Mouse (Mus musculus): ENCODE measurements around the gene BC016579. TPM values are rescaled to one million over a fixed set of nuclear protein-coding genes. Genes with fewer than 3 reads are reported as not detected.

BC016579 gene
- total RNA-seq (2021), result not detected
- long read RNA-seq, experiment 1, result 0 reads
- long read RNA-seq, experiment 2, result 0 reads

DNA sequence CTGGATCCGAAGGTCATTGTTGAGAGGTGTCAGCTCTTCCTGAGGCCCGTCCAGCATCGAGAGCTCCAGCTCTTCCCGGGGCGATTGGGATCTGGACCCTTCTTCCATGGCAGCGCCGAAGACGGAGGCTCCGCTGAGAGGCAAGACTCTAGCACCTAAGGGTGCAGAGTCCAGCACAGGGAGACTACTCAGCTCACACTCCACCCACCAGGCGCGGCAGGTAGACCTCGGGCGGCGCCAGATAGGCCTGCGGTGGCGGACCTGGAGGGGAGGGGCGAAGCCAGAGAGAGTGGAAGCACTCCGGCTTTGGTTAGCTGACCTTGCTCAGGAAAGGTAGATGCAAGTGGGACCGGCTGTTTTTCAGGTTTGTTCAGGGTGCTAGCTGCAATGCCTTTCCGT, at the start of gene BC016579:
Gene BC016579 (minus strand): TSS at position 135 of the 399 bp plus-strand sequence.
- no peak for DNase-seq (ENCODE audit: low spot score)

GRCm38 (mm10) chr16:45699301-45699700, 45.4 kb upstream of the BC016579 start:
- no peak for DNase-seq (ENCODE audit: low spot score)

DNA sequence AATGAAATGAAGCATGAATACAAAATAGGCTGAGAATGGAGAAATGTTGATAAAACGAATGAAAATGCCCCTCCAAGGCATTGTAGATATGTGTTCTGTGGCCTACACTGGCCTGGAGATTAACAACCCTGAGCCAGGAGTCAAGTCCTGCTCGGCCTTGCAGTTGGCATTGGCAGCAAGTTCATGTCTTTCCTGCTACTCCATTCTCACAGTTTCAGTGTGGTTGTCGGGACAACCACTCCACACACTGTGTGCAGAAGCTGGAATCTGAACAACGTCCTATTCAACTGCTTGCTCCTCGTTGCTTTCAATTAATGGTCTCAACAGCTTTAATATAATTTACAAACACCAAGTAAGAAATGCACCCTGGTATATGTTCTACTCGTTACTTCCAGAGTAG, 44.1 kb upstream of the BC016579 start:
- DNase-seq (ENCODE audit: low spot score), result no peak

DNA sequence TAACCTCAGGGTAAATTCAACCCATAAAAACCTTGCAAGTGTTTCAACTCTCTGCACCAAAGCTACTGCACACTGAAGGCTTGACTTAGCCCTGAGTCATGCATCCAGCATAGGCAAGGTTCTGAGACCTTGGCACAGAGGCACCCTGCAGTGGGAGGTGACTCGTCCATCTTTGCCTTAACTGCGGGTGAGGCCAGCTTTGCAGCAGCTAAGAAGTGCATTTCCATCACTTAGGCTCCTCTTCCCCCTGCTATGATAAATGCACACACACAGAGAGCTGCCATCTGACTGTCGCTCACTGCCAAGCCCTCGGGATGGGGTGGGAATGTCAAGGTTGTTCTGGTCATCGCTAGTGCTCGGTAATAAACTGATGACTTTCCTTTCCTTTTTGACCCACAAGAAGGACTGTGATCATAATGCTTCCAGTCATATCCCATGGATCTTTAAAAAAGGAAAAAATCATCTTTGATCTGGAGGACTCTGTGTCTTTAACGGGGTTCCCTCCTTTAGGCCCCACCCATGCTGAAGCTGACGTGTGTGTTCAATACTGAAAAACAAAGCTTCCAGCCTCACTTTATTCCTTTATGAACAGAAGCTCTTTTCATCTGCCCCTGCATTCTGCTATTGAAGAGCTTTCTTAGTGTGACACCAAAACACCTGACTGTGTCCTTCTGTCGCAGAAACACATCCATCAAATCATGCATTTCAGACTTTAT, 41.7 kb upstream of the BC016579 start:
- DNase-seq (ENCODE audit: low spot score), result no peak

DNA sequence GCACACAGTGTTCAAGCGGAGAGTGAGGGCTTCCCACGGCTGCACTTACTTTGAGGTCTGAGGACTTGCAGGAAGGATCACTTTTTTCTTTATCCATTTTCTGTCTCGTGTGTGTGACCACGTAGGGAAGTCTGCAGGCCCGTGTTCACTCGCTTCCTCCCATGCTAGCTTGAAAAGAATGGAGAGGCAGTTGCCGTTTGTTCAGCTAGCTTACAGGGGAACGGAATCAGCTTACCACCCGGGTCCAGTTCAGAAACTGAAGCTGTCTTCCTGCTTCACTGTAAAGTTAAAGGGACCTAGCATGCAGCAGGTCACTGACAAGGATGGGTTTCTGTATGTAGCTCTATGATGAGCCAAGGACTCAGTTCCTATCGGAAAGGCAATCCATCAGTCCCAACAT, 39.7 kb upstream of the BC016579 start, which contains the start of gene Tmprss7:
Gene Tmprss7 (minus strand): TSS at position 101 of the 400 bp plus-strand sequence.
- DNase-seq (ENCODE audit: low spot score), result no peak

- no peak for DNase-seq (ENCODE audit: low spot score)
These were observed 39.0 kb upstream of the BC016579 start for GRCm38 (mm10) chr16:45692851-45693250.

DNA sequence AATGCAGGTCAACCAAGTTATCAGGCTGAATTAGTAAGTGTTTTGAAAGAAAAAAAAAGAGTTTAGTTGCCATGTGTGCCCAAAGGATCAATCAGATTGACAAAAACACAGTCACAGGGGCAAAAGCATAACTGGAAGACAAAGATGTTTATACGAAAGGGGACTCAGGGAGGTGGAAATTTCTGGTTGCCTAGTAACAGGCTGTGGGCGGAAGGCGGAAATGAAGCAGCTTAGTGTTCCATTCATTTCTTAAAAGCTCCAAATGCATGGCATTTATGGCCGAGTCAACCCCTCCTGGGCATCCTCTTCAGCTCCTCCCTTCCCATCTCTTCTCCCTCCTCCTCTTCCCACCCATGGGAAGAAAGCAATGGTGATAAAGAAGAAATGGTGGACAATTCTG, 36.3 kb upstream of the BC016579 start:
- no peak for DNase-seq (ENCODE audit: low spot score)

- no peak for DNase-seq (ENCODE audit: low spot score)
These were observed 33.0 kb upstream of the BC016579 start for GRCm38 (mm10) chr16:45686833-45687232.

DNA sequence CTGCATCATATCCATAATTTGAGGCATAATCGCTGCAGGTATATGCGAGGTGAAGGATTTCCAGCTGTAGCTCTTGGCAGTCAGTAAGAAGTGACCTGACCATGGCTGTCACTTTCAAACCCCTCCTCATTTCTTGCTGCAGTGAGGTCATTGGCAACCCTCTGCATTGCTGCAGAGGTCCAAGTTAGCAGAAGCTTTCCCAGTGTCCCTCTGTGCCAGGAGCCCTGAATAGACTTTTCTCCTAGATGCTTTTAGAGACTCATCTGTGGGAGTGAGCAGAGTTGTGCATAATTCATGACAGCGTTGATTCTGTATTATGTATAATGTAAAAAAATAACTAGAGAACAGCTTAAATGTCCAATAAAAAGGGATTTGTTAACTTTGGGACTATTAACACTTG, 31.4 kb upstream of the BC016579 start:
- no peak for DNase-seq (ENCODE audit: low spot score)

DNA sequence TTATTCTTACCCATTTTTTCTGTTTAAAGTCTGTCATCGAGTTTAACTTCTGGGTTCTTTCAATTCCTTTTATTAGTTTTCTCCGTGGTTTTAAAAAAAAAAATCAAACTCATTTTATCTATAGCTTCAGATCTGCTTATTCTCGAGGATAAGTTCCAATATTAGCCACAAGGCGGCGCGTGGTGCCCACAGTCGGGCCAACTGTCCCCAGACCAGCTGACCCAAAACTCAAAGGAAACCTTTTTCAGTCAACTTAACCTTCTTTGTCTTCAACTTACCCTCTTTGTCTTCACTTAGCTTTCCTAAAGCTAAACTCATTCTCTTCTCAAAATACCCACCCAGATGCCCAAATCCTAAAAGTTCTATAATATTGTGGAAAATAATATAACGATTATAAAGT, 30.9 kb upstream of the BC016579 start:
- DNase-seq (ENCODE audit: low spot score), result peak; percentile 48

DNA sequence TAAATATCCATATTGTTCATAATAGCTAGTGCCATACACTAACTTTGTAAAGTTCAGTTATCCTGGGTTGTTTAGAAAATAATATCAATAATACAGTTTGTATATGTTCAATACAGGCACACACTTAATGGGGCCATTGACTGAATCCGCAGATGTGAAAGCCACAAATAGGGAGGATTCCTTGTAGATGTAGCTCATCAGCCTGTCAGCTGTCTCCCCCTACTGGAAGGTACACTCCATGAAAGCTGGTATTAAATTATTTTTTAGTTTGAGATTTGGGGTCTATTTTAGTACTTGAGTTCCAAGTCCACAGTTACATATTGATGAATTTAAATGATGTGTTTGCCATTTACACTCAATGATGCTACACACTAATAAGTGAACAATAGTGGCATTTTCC, 22.6 kb upstream of the BC016579 start:
- DNase-seq (ENCODE audit: low spot score), result no peak

- DNase-seq (ENCODE audit: low spot score), result no peak
These were observed 16.1 kb upstream of the BC016579 start for GRCm38 (mm10) chr16:45670005-45670404.

- DNase-seq (ENCODE audit: low spot score), result no peak
These were observed 14.3 kb upstream of the BC016579 start for GRCm38 (mm10) chr16:45668178-45668577.

DNA sequence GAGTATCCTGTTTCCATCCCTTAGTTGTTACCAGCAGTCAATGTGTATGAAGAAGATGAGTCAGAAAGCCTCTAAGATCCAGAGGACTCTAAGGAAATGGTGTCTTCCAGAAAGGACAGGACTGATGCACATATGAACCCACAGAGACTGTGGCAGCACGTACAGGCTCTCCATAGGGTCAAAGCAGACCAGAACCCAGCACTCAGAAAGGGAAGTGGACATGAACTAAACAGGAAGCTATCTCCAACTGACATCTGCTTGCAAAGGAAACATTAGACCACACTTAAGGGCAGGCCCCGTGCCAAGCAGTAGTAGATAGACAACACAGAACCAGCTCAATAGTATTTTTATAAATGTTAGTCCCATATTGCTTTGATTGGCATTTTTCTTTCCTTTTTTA, 12.3 kb upstream of the BC016579 start:
- no peak for DNase-seq (ENCODE audit: low spot score)

- no peak for DNase-seq (ENCODE audit: low spot score)
These were observed 8.5 kb upstream of the BC016579 start for GRCm38 (mm10) chr16:45662381-45662780.

- no peak for DNase-seq (ENCODE audit: low spot score)
These were observed 5.7 kb upstream of the BC016579 start for GRCm38 (mm10) chr16:45659596-45659995.

DNA sequence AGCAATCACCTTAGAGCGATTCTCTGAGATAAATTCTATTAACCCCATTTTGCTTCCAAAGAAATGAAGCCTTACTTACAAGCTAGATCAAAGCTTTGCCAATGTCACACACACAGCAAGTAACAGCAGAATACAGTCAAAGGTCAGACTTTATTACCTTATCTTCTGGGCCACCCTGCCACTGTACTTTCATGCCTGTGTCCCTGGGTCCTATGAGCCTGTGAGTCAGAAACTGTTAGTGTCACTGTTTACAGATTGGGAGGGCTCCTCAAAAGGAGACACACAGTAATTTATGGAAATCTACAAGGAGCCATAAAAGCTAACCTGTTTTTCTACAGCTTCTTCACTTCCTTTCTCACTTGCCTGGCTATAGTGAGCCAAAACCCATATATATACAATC, 4.4 kb upstream of the BC016579 start:
- no peak for DNase-seq (ENCODE audit: low spot score)

DNA sequence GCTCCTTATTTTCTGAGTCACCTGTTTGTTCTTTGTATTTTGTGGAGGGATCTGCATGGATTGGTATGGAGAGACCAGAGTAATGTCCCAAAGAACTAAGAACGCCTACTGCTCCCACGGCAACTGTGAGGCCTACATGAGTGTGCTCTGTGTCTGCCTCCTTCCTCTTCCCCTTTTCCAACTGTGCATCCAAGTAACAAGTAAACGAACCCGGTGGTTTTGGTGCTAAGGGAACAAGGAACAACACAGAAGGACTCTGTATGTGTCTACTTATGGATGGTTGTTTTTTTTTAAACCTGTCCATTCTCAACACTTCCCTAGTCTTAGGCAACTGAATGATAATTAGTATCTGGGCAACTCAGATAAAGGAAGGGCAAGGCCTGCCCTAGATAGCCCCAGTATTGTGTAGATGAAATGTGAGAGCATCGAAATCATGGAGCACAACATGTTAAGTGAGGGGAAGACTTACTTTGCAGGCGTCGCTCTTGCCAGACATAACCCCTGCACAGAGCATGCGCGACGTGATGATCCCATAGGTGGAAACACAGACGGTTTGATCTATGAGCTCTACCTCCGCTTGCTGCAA, 3.8 kb upstream of the BC016579 start:
- DNase-seq (ENCODE audit: low spot score), result no peak

DNA sequence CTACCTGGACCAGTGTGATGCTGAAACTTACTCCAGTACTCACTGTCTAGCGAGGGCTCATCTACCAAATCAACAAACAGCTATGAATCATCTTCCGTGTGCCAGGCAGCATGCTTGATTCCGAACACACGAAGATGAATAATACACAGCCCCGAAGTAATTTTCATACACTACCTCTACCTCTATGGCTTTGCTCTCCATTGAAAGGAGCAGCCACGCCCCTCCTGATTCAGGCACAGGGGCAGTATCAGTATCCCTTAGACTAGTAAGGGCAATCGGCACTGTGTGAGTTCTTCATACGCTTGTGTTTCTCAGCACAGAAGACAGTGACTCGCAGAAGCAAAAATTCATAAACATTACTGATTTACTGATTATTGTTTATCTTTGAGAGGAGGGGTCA, 597 bp upstream of the BC016579 start:
- DNase-seq (ENCODE audit: low spot score), result no peak

DNA sequence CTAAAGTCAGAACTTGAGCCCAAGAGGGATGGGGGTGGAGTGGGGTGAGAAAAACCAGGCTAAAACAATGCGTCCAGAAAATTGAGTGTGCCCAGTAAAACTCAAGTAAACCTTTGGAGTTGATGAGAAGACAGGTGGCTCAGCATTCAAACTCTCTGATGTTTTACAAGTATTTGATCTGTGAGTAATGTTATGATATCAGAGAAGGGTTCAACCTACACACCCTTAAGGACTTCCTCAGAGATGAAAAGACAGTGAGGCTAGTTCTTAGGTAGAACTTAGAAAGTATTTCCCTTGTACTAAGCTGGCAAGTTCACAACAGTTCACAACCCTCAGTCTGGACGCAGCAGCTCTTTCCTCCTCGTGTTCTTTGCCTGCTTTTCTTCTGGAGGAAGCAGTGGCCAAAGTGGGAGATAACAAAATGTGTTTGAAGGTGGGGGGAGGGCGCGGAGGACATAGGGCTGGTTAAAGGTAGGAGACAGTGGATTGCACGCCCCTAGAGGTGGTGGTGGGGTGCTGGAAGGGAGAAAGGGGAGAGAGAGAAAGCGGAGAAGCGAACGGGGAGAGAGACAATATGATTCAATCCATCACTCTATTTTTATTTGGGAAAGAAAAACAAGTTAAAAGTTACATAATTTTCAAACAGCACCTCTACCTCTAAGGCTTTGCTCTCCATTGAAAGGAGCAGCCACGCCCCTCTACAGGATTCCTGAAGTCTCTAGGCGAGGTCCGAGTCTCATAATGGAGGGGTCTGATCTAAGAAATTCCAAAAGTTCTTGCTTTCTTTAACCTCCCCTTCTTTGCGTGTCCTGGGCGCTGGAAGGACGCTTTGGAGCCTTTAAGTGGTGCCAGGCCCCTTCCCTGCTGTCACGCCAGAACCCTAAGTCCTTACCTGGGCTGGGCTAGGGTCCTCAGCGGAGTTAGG, 597 bp downstream of the BC016579 start:
- no peak for DNase-seq (ENCODE audit: low spot score)

DNA sequence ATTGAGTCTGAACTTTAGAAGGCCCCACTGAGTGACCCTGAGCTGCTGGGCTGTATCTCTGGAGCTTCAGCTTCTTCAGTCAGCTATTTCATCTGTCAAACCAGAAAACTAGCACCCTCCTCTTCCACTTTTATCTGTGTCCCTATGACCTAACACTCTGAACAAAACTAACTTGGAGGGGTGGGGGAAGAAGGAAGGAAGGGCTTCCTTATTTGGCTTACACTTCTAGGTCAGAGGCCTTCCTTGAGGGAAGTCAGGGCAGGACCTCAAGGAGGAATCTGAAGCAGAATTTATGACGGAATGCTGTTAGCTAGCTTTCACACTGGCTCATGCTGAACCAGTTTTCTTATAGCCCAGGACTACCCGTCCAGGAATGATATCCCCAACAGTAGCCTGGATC, 2.4 kb downstream of the BC016579 start:
- DNase-seq (ENCODE audit: low spot score), result no peak

DNA sequence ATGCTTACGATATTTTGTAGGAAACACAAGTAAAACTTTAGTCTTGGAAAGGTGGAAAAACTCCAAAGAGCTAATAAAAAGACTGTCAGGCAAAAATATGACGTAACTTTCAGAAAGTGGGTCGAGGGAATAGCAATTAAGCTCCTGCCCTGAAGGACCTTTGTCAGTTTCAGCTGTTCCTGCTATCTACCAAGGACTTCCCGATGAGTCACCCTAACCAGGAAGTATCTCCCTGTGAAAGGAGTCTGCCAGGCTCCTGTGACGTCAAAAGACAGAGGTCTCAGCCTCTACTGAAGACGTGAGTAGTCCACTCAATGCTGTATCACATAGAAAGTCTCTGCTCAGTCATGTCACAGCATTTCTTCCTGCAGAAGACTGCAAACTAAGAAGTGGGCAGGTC, 9.5 kb downstream of the BC016579 start:
- peak; percentile 9 for DNase-seq (ENCODE audit: low spot score)
